Mouse (Mus musculus): Measurements from ENCODE around the gene Lad1. TPM values are rescaled to one million over a fixed set of nuclear protein-coding genes. Genes with fewer than 3 reads are reported as not detected.
A peak's percentile ranks its signal among the peaks of the same experiment; 100 is the strongest.

The Lad1 gene
- polyA plus RNA-seq (2016; fragmentation: Nextera tagmentation; extraction: Ambion mirVana): 0.20 and 0.32 TPM in 2 replicates

- H3K4me2 ChIP-seq (replicated peaks): peak within 1 kb of the TSS; percentile 99
- under 1% methylated on average over 62 of the region's 63 CpGs for WGBS
- no peaks in the 10 kb centered on the region for H3K36me3 ChIP-seq
- H3K4me3 ChIP-seq: peak within 1 kb of the TSS; percentile 62
- no peak within 1 kb of the TSS for H3K27ac ChIP-seq (replicated peaks)
- peaks cover 8% of the 10 kb centered on the region for H3K4me1 ChIP-seq
- peak; percentile 58; the same call in 1 of the 2 replicates for ATAC-seq (ENCODE audit: low FRiP score, low read depth)
- H3K9ac ChIP-seq (replicated peaks): peak within 1 kb of the TSS; percentile 52
- H3K27me3 ChIP-seq: peaks cover 78% of the 10 kb centered on the region
- no peaks in the 10 kb centered on the region for H3K9me3 ChIP-seq
Observed at GRCm38 (mm10) chr1:135818481-135819086, at the start of gene Lad1. Lad1 (plus strand) TSS chr1:135818598.

- Histone ChIP-seq H3K27ac (replicated peaks) (no peak overlapping the region), H3K9ac (replicated peaks) (no peak overlapping the region), H3K4me2 (replicated peaks) (no peak overlapping the region), H3K27me3 (peaks cover 22% of the 10 kb centered on the region), H3K36me3 (0 out of 2 replicates have a peak, but pooled peaks cover 2% of the 10 kb centered on the region), H3K4me3 (no peak overlapping the region), H3K4me1 (peaks cover 24% of the 10 kb centered on the region), H3K9me3 (no peaks in the 10 kb centered on the region)
- no peak for ATAC-seq (ENCODE audit: low FRiP score, low read depth)
- WGBS: 65% methylated on average over 7 of the region's 7 CpGs
Observed at GRCm38 (mm10) chr1:135770237-135770636, 48.2 kb upstream of the Lad1 start.

- WGBS: 73% methylated on average over 12 of the region's 12 CpGs
- no peak overlapping the region for H3K27ac ChIP-seq (replicated peaks)
- no peak for ATAC-seq (ENCODE audit: low FRiP score, low read depth)
- no peak overlapping the region for H3K9ac ChIP-seq (replicated peaks)
- 0 out of 2 replicates have a peak, but pooled peaks cover 2% of the 10 kb centered on the region for H3K36me3 ChIP-seq
- peaks cover 15% of the 10 kb centered on the region for H3K27me3 ChIP-seq
- H3K4me1 ChIP-seq: peaks cover 17% of the 10 kb centered on the region
- H3K4me2 ChIP-seq (replicated peaks): no peak overlapping the region
- no peak overlapping the region for H3K4me3 ChIP-seq
- H3K9me3 ChIP-seq: no peaks in the 10 kb centered on the region
Observed at GRCm38 (mm10) chr1:135770896-135771572, 47.4 kb upstream of the Lad1 start.

- H3K27ac ChIP-seq (replicated peaks): no peak overlapping the region
- H3K27me3 ChIP-seq: peaks cover 15% of the 10 kb centered on the region
- no peak overlapping the region for H3K4me2 ChIP-seq (replicated peaks)
- no peak for ATAC-seq (ENCODE audit: low FRiP score, low read depth)
- WGBS: 76% methylated on average over 8 of the region's 8 CpGs
- H3K9ac ChIP-seq (replicated peaks): no peak overlapping the region
- 0 out of 2 replicates have a peak, but pooled peaks cover 2% of the 10 kb centered on the region for H3K36me3 ChIP-seq
- peaks cover 13% of the 10 kb centered on the region for H3K4me1 ChIP-seq
- H3K9me3 ChIP-seq: no peaks in the 10 kb centered on the region
- H3K4me3 ChIP-seq: no peak overlapping the region
Observed at GRCm38 (mm10) chr1:135771573-135771970, 46.8 kb upstream of the Lad1 start.

GRCm38 (mm10) chr1:135776596-135776995, 41.8 kb upstream of the Lad1 start:
- Histone ChIP-seq H3K4me1 (peaks cover 12% of the 10 kb centered on the region), H3K27me3 (peaks cover 15% of the 10 kb centered on the region), H3K36me3 (no peaks in the 10 kb centered on the region), H3K4me3 (no peak overlapping the region), H3K4me2 (replicated peaks) (no peak overlapping the region), H3K9me3 (no peaks in the 10 kb centered on the region), H3K27ac (replicated peaks) (no peak overlapping the region), H3K9ac (replicated peaks) (no peak overlapping the region)
- ATAC-seq (ENCODE audit: low FRiP score, low read depth): no peak

- 100% methylated on average over 1 of the region's 1 CpGs for WGBS
- Histone ChIP-seq H3K9me3 (no peaks in the 10 kb centered on the region), H3K4me3 (no peak overlapping the region), H3K9ac (replicated peaks) (no peak overlapping the region), H3K4me1 (peaks cover 12% of the 10 kb centered on the region), H3K27ac (replicated peaks) (no peak overlapping the region), H3K4me2 (replicated peaks) (no peak overlapping the region), H3K27me3 (peaks cover 15% of the 10 kb centered on the region), H3K36me3 (no peaks in the 10 kb centered on the region)
- ATAC-seq (ENCODE audit: low FRiP score, low read depth): no peak
Observed at GRCm38 (mm10) chr1:135777046-135777445, 41.4 kb upstream of the Lad1 start.

GRCm38 (mm10) chr1:135778780-135779535, 39.4 kb upstream of the Lad1 start, which contains the start of gene Tnni1:
Tnni1 (plus strand) TSS chr1:135779434.
- ATAC-seq (ENCODE audit: low FRiP score, low read depth): peak; percentile 64; the same call in 1 of the 2 replicates
- no peak within 1 kb of the TSS for H3K27ac ChIP-seq (replicated peaks)
- 33% methylated on average over 22 of the region's 22 CpGs for WGBS

GRCm38 (mm10) chr1:135780649-135781048, 37.7 kb upstream of the Lad1 start:
- ATAC-seq (ENCODE audit: low FRiP score, low read depth): no peak
- Histone ChIP-seq H3K9me3 (no peaks in the 10 kb centered on the region), H3K4me2 (replicated peaks) (no peak overlapping the region), H3K36me3 (no peaks in the 10 kb centered on the region), H3K27ac (replicated peaks) (no peak overlapping the region), H3K27me3 (peaks cover 15% of the 10 kb centered on the region), H3K4me1 (peaks cover 12% of the 10 kb centered on the region), H3K4me3 (no peak overlapping the region), H3K9ac (replicated peaks) (no peak overlapping the region)
- 66% methylated on average over 4 of the region's 4 CpGs for WGBS

More at GRCm38 (mm10) chr1:135778780-135779535, 39.4 kb upstream of the Lad1 start, which contains the start of gene Tnni1:
- peaks cover 12% of the 10 kb centered on the region for H3K4me1 ChIP-seq
- no peaks in the 10 kb centered on the region for H3K9me3 ChIP-seq
- H3K9ac ChIP-seq (replicated peaks): 0 out of 2 replicates have a peak within 1 kb of the TSS, but pooled peaks have one; percentile 24
- no peak within 1 kb of the TSS for H3K4me2 ChIP-seq (replicated peaks)
- H3K4me3 ChIP-seq: no peak within 1 kb of the TSS
- H3K27me3 ChIP-seq: peaks cover 15% of the 10 kb centered on the region
- no peaks in the 10 kb centered on the region for H3K36me3 ChIP-seq

GRCm38 (mm10) chr1:135781220-135781619, 37.2 kb upstream of the Lad1 start:
- peak; percentile 68; the same call in 1 of the 2 replicates for ATAC-seq (ENCODE audit: low FRiP score, low read depth)
- WGBS: 17% methylated on average over 13 of the region's 13 CpGs
- peaks cover 15% of the 10 kb centered on the region for H3K27me3 ChIP-seq
- H3K9ac ChIP-seq (replicated peaks): no peak overlapping the region
- H3K4me1 ChIP-seq: peaks cover 12% of the 10 kb centered on the region
- no peak overlapping the region for H3K4me3 ChIP-seq
- no peaks in the 10 kb centered on the region for H3K36me3 ChIP-seq
- H3K27ac ChIP-seq (replicated peaks): no peak overlapping the region
- no peak overlapping the region for H3K4me2 ChIP-seq (replicated peaks)
- H3K9me3 ChIP-seq: no peaks in the 10 kb centered on the region

- Histone ChIP-seq H3K36me3 (no peaks in the 10 kb centered on the region), H3K27me3 (peaks cover 15% of the 10 kb centered on the region), H3K9ac (replicated peaks) (no peak overlapping the region), H3K27ac (replicated peaks) (no peak overlapping the region), H3K4me3 (no peak overlapping the region), H3K4me1 (peaks cover 12% of the 10 kb centered on the region), H3K4me2 (replicated peaks) (no peak overlapping the region), H3K9me3 (no peaks in the 10 kb centered on the region)
- no peak for ATAC-seq (ENCODE audit: low FRiP score, low read depth)
- 26% methylated on average over 10 of the region's 10 CpGs for WGBS
Observed at GRCm38 (mm10) chr1:135782816-135783215, 35.6 kb upstream of the Lad1 start.

GRCm38 (mm10) chr1:135787799-135788198, 30.6 kb upstream of the Lad1 start:
- H3K4me2 ChIP-seq (replicated peaks): no peak overlapping the region
- no peak; the same call in 1 of the 2 replicates for ATAC-seq (ENCODE audit: low FRiP score, low read depth)
- no peak overlapping the region for H3K4me3 ChIP-seq
- WGBS: 45% methylated on average over 3 of the region's 3 CpGs
- peaks cover 22% of the 10 kb centered on the region for H3K27me3 ChIP-seq
- no peak overlapping the region for H3K9ac ChIP-seq (replicated peaks)
- H3K27ac ChIP-seq (replicated peaks): no peak overlapping the region
- no peaks in the 10 kb centered on the region for H3K36me3 ChIP-seq
- no peaks in the 10 kb centered on the region for H3K4me1 ChIP-seq
- H3K9me3 ChIP-seq: no peaks in the 10 kb centered on the region

GRCm38 (mm10) chr1:135788708-135789107, 29.7 kb upstream of the Lad1 start:
- no peak overlapping the region for H3K4me2 ChIP-seq (replicated peaks)
- no peaks in the 10 kb centered on the region for H3K9me3 ChIP-seq
- peaks cover 6% of the 10 kb centered on the region for H3K4me1 ChIP-seq
- no peak overlapping the region for H3K27ac ChIP-seq (replicated peaks)
- H3K9ac ChIP-seq (replicated peaks): no peak overlapping the region
- H3K36me3 ChIP-seq: no peaks in the 10 kb centered on the region
- H3K27me3 ChIP-seq: peaks cover 31% of the 10 kb centered on the region
- no peak overlapping the region for H3K4me3 ChIP-seq
- 56% methylated on average over 10 of the region's 10 CpGs for WGBS
- no peak for ATAC-seq (ENCODE audit: low FRiP score, low read depth)
